Mouse (Mus musculus) MEL (cell line): ENCODE data around the gene Fam219a. TPM values are rescaled to one million over a fixed set of nuclear protein-coding genes. Genes with fewer than 3 reads are reported as not detected.

Experiments used
- DNase-seq: peaks from one replicate; pipeline ENCODE4 v3.0.0; 2011; ENCODE audit warnings: low read depth, low spot score
- H3K27ac ChIP-seq: 2 replicates; pipeline ENCODE4 v1.5.1; 2012; ENCODE audit warnings: low read depth, mild to moderate bottlenecking, control low read depth, low read length, moderate library complexity; ENCODE audit not compliant: control insufficient read depth
- H3K27me3 ChIP-seq, 2 experiments: fragments of 150-350 bp in 1 of 2; sonication (generic) in 1 of 2; 2 replicates each; pipeline ENCODE4 v1.6.1; 2012; ENCODE audit warnings: low read length in 2 of 2, mild to moderate bottlenecking in 2 of 2, improper control_type of control experiment in 1 of 2, moderate library complexity in 1 of 2; ENCODE audit not compliant: insufficient read depth in 2 of 2, control insufficient read depth in 1 of 2
- H3K36me3 ChIP-seq, 2 experiments: 2 replicates each; pipeline ENCODE4 v1.6.1; 2012 to 2014; ENCODE audit warnings: low read length in 2 of 2, improper control_type of control experiment in 1 of 2, inconsistent platforms in 1 of 2, mild to moderate bottlenecking in 1 of 2; ENCODE audit not compliant: insufficient read depth in 2 of 2, control insufficient read depth in 1 of 2
- H3K4me1 ChIP-seq, 2 experiments: fragments of 150-350 bp in 1 of 2; sonication (generic) in 1 of 2; 2 replicates each; pipeline ENCODE4 v1.6.1; 2012; ENCODE audit warnings: low read length in 2 of 2, improper control_type of control experiment in 1 of 2, mild to moderate bottlenecking in 1 of 2; ENCODE audit not compliant: insufficient read depth in 2 of 2, control insufficient read depth in 1 of 2
- H3K4me3 ChIP-seq, 2 experiments: fragments of 150-350 bp in 1 of 2; sonication (generic) in 1 of 2; 2 replicates each; pipeline ENCODE4 v1.5.1; 2012; ENCODE audit warnings: low read depth in 2 of 2, low read length in 2 of 2, mild to moderate bottlenecking in 2 of 2, moderate library complexity in 2 of 2, control low read depth in 1 of 2, improper control_type of control experiment in 1 of 2; ENCODE audit not compliant: control insufficient read depth in 1 of 2, insufficient read depth in 1 of 2
- H3K79me2 ChIP-seq: 2 replicates; pipeline ENCODE4 v1.6.1; 2012; ENCODE audit warnings: mild to moderate bottlenecking, low read length, moderate library complexity; ENCODE audit not compliant: control insufficient read depth, poor library complexity, insufficient read depth
- H3K9ac ChIP-seq: 2 replicates; pipeline ENCODE4 v1.6.1; 2012; ENCODE audit warnings: low read depth, mild to moderate bottlenecking, control low read depth, low read length, moderate library complexity; ENCODE audit not compliant: control insufficient read depth, poor library complexity, severe bottlenecking
- H3K9me3 ChIP-seq: fragments of 150-350 bp; sonication (generic); replicated peaks from 2 replicates; pipeline ENCODE4 v1.6.1; 2012; ENCODE audit warnings: mild to moderate bottlenecking, low read length, improper control_type of control experiment, moderate library complexity; ENCODE audit not compliant: insufficient read depth
- BHLHE40 ChIP-seq: IDR thresholded peaks from 2 replicates; pipeline ENCODE4 v1.6.1; 2012; ENCODE audit warnings: low read depth, mild to moderate bottlenecking, inconsistent platforms, low read length, improper control_type of control experiment, borderline replicate concordance
- CHD1 ChIP-seq: IDR thresholded peaks from 2 replicates; pipeline ENCODE4 v1.6.1; 2012; ENCODE audit warnings: low read depth, mild to moderate bottlenecking, inconsistent platforms, low read length, improper control_type of control experiment
- CHD2 ChIP-seq: IDR thresholded peaks from 2 replicates; pipeline ENCODE4 v1.6.1; 2011; ENCODE audit warnings: low read length, improper control_type of control experiment
- EP300 ChIP-seq, 2 experiments: IDR thresholded peaks; 2 replicates each; pipeline ENCODE4 v1.6.1; 2011; ENCODE audit warnings: improper control_type of control experiment in 2 of 2, low read length in 2 of 2, low read depth in 1 of 2, mild to moderate bottlenecking in 1 of 2
- ETS1 ChIP-seq: IDR thresholded peaks from 2 replicates; pipeline ENCODE4 v1.6.1; 2012; ENCODE audit warnings: low read depth, mild to moderate bottlenecking, inconsistent platforms, low read length, improper control_type of control experiment, moderate library complexity
- GATA1 ChIP-seq: IDR thresholded peaks from 2 replicates; pipeline ENCODE4 v1.6.1; 2011; ENCODE audit warnings: low read depth, low read length, improper control_type of control experiment
- HCFC1 ChIP-seq: IDR thresholded peaks from 2 replicates; pipeline ENCODE4 v1.6.1; 2012; ENCODE audit warnings: low read depth, mild to moderate bottlenecking, inconsistent platforms, low read length, improper control_type of control experiment, moderate library complexity
- KAT2A ChIP-seq: conservative IDR thresholded peaks from 2 replicates; pipeline ENCODE4 v1.6.1; 2012; ENCODE audit warnings: low read depth, low read length, improper control_type of control experiment, inconsistent platforms
- MAZ ChIP-seq: IDR thresholded peaks from 2 replicates; pipeline ENCODE4 v1.6.1; 2012; ENCODE audit warnings: low read depth, mild to moderate bottlenecking, inconsistent platforms, low read length, improper control_type of control experiment
- MEF2A ChIP-seq: IDR thresholded peaks from 2 replicates; pipeline ENCODE4 v1.6.1; 2014; ENCODE audit warnings: low read depth, mild to moderate bottlenecking, inconsistent platforms, low read length, improper control_type of control experiment; ENCODE audit not compliant: poor library complexity, insufficient replicate concordance, severe bottlenecking; ENCODE audit errors: extremely low read depth
- MYC ChIP-seq: IDR thresholded peaks from 2 replicates; pipeline ENCODE4 v1.6.1; 2011; ENCODE audit warnings: low read depth, mild to moderate bottlenecking, low read length, improper control_type of control experiment, moderate library complexity
- NELFE ChIP-seq: IDR thresholded peaks from 2 replicates; pipeline ENCODE4 v1.6.1; 2011; ENCODE audit warnings: low read depth, low read length, improper control_type of control experiment
- POLR2A ChIP-seq, 2 experiments: IDR thresholded peaks; 2 replicates each; pipeline ENCODE4 v1.6.1; 2011 to 2012; ENCODE audit warnings: low read length in 2 of 2, mild to moderate bottlenecking in 2 of 2, control low read depth in 1 of 2, improper control_type of control experiment in 1 of 2, low read depth in 1 of 2, moderate library complexity in 1 of 2; ENCODE audit not compliant: control insufficient read depth in 1 of 2, insufficient read depth in 1 of 2, poor library complexity in 1 of 2
- POLR2AphosphoS2 ChIP-seq: IDR thresholded peaks from 2 replicates; pipeline ENCODE4 v1.6.1; 2011; ENCODE audit warnings: low read length, improper control_type of control experiment
- RAD21 ChIP-seq: IDR thresholded peaks from 2 replicates; pipeline ENCODE4 v1.6.1; 2011; ENCODE audit warnings: mild to moderate bottlenecking, low read depth, low read length, improper control_type of control experiment
- RCOR1 ChIP-seq: IDR thresholded peaks from 2 replicates; pipeline ENCODE4 v1.6.1; 2012; ENCODE audit warnings: low read depth, mild to moderate bottlenecking, inconsistent platforms, low read length, improper control_type of control experiment
- SMC3 ChIP-seq: IDR thresholded peaks from 2 replicates; pipeline ENCODE4 v1.6.1; 2011; ENCODE audit warnings: low read depth, low read length, improper control_type of control experiment
- TAL1 ChIP-seq: IDR thresholded peaks from 2 replicates; pipeline ENCODE4 v1.6.1; 2012; ENCODE audit warnings: mild to moderate bottlenecking, inconsistent platforms, low read length, moderate library complexity, mixed read lengths
- TCF12 ChIP-seq: IDR thresholded peaks from 2 replicates; pipeline ENCODE4 v1.6.1; 2014; ENCODE audit warnings: low read depth, mild to moderate bottlenecking, inconsistent platforms, low read length, improper control_type of control experiment, moderate library complexity
- USF1 ChIP-seq: IDR thresholded peaks from 2 replicates; pipeline ENCODE4 v1.6.1; 2014; ENCODE audit warnings: low read depth, mild to moderate bottlenecking, inconsistent platforms, low read length, improper control_type of control experiment, moderate library complexity
- polyA plus RNA-seq, 2 experiments: library from polyadenylated mRNA; stranded (reverse) in 1 of 2; unstranded in 1 of 2; fragments of >175 nt in 1 of 2; fragments of >200 nt in 1 of 2; gene quantifications; 2 replicates each; pipeline versions ENCODE4 v1.2.1 to v1.2.4; 2012; ENCODE audit warnings: low replicate concordance in 2 of 2, low read depth in 1 of 2; ENCODE audit not compliant: insufficient read length in 2 of 2, insufficient read depth in 1 of 2, missing spikeins in 1 of 2
- total RNA-seq: library from RNA; depleted of rRNA; stranded (reverse); fragments of 300-350 nt; gene quantifications from 2 replicates; pipeline ENCODE4 v1.2.3, GENCODE M21; 2012

Fam219a gene
- total and polyA plus RNA-seq, 3 experiments: 0.85 to 3.8 TPM; not detected in 1

DNA sequence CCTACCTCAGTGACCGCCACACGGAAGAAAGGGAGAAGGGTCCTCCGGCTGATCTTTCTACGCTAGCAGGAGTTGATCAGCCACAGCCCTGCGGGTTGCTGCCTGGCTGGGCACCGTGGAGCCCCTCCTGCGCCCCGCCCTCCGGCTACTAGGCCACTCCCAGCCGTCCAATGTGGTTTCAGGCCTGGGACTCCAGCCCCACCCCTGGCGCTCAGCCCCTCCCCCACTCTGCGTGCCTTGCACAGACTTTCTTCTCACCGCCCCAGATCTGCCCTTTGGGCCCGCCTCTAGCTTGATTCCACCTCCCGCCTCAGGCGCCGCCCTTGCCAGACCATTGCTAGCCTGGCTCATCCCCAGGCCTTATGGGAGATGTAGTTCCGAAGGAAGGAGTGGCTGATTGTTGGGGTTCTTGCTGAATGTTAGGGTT is 66.3 kb downstream of the Fam219a start, which contains the start of gene AI464131 (continued):
- peak in 1 of 2 experiments; percentile 35; a peak in 1 of 4 replicates for TF ChIP-seq POLR2A (IDR thresholded peaks at IDR 0.05; ENCODE audit: control insufficient read depth in 1 of 2, insufficient read depth in 1 of 2, low read depth in 1 of 2, low read length in 2 of 2, poor library complexity in 1 of 2)
- no peak for TF ChIP-seq GATA1
- TF ChIP-seq POLR2AphosphoS2: no peak
- TF ChIP-seq TAL1: no peak
- TF ChIP-seq MYC: no peak; the same call in 1 of the 2 replicates

- Histone ChIP-seq H3K9me3 (no peaks in the 10 kb centered on the region), H3K36me3 (peaks cover 0 to 19% of the 10 kb centered on the region in 2 experiments; a peak in 2 of 4 replicates), H3K79me2 (no peaks in the 10 kb centered on the region), H3K27ac (no peak overlapping the region), H3K27me3 (no peaks in the 10 kb centered on the region), H3K4me1 (peaks cover 4 to 31% of the 10 kb centered on the region in 2 experiments; a peak in 3 of 4 replicates), H3K4me3 (peak overlapping the region; percentile 60 to 88), H3K9ac (peak overlapping the region; percentile 58)
- TF ChIP-seq HCFC1: no peak
- TF ChIP-seq SMC3: no peak
- TF ChIP-seq USF1: no peak
- TF ChIP-seq MAZ: no peak
- no peak for TF ChIP-seq NELFE
- no peak for TF ChIP-seq CHD1
- no peak for TF ChIP-seq RCOR1
- TF ChIP-seq MEF2A: no peak
- TF ChIP-seq RAD21: no peak
- no peak for TF ChIP-seq EP300 (IDR thresholded peaks at IDR 0.05; ENCODE audit: low read depth in 1 of 2, low read length in 2 of 2)
- TF ChIP-seq MYC: no peak; the same call in 1 of the 2 replicates
- TF ChIP-seq ETS1: no peak
- no peak for TF ChIP-seq TCF12
- no peak for TF ChIP-seq BHLHE40
- TF ChIP-seq CHD2: no peak
- TF ChIP-seq KAT2A: no peak
- peak; percentile 64 for DNase-seq
Measured at GRCm38 (mm10) chr4:41502171-41502940, 67.0 kb downstream of the Fam219a start.
